Mouse (Mus musculus) kidney, adult 2 months (tissue): ENCODE results near the gene Khdc1c.

Experiments used
- CTCF ChIP-seq: fragments of 200-500 bp; conservative IDR thresholded peaks from 2 replicates; pipeline ENCODE4 v1.5.1; 2011; ENCODE audit warnings: low read depth, mild to moderate bottlenecking, control low read depth, low read length, moderate library complexity, mixed read lengths; ENCODE audit not compliant: insufficient read depth, insufficient read length
- POLR2A ChIP-seq: fragments of 200-500 bp; IDR thresholded peaks from one replicate; pipeline ENCODE4 v1.6.1; 2011; ENCODE audit warnings: low read depth, low read length, control low read depth

GRCm38 (mm10) chr1:21412197-21412555 lies 44.0 kb downstream of the Khdc1c start:
- TF ChIP-seq POLR2A (no peak), CTCF (no peak)
